Mouse (Mus musculus) left cerebral cortex, postnatal 14 days (tissue): ENCODE data around the gene Olfr177. TPM values are rescaled to one million over a fixed set of nuclear protein-coding genes. Genes with fewer than 3 reads are reported as not detected.

Experiments used
- DNase-seq, 2 experiments: peaks; one replicate each; pipeline ENCODE4 v3.0.0; 2021 to 2022; ENCODE audit warnings: low spot score in 2 of 2, mixed read lengths in 1 of 2
- intact Hi-C: fragments of 180-260 bp; cut with DNase I; formaldehyde crosslinking; loops from one replicate; pipeline ENCODE4 v1.15.1; 2025
- long read RNA-seq, 2 experiments: library from polyadenylated mRNA; stranded (forward); transcript quantifications; one replicate each; pipeline ENCODE4 v2.0.0; 2021
- total RNA-seq, 2 experiments: library from RNA; stranded (reverse); gene quantifications; 2 replicates each; pipeline ENCODE4 v1.2.3; 2021

The Olfr177 gene
- not detected for total RNA-seq
- long read RNA-seq, experiment 1 = 0 reads
- long read RNA-seq, experiment 2 = 0 reads

GRCm38 (mm10) chr16:58874668-58875067, at the start of gene Olfr177:
TSS of gene Olfr177 (minus strand) at chr16:58874768.
- intact Hi-C loops = no loop called here

DNA sequence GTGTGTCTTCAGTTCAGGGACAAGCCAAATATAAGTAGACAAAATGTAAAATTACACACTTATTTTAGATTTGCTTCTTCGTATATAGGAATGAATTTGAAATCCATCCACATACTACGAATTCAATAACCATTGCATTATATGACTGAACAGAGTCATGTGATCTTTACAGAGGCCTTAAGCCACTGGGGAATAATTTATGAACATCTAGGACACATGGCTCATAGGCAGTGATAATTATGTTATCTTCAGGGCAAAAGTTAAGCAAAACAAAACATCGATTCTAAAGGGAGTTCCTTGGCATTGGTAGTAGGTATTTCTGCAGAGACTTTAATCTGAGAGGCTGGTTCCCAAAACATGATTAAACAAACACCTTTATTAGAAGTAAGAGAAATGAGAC, 17.4 kb upstream of the Olfr177 start, which contains the start of gene Olfr178:
Gene Olfr178, minus strand, starts transcription at position 101 of the 400 bp plus-strand sequence.
- intact Hi-C loops = no loop called here
- no peak for DNase-seq

More at GRCm38 (mm10) chr16:58874668-58875067, at the start of gene Olfr177:
- DNase-seq = no peak

- intact Hi-C loops = no loop called here
- DNase-seq = peak in 1 of 2 experiments; percentile 8
Observed at GRCm38 (mm10) chr16:58884416-58884815, 9.8 kb upstream of the Olfr177 start.

- no peak for DNase-seq
- intact Hi-C loops = no loop called here
Observed at GRCm38 (mm10) chr16:58861479-58861878, 13.1 kb downstream of the Olfr177 start.

DNA sequence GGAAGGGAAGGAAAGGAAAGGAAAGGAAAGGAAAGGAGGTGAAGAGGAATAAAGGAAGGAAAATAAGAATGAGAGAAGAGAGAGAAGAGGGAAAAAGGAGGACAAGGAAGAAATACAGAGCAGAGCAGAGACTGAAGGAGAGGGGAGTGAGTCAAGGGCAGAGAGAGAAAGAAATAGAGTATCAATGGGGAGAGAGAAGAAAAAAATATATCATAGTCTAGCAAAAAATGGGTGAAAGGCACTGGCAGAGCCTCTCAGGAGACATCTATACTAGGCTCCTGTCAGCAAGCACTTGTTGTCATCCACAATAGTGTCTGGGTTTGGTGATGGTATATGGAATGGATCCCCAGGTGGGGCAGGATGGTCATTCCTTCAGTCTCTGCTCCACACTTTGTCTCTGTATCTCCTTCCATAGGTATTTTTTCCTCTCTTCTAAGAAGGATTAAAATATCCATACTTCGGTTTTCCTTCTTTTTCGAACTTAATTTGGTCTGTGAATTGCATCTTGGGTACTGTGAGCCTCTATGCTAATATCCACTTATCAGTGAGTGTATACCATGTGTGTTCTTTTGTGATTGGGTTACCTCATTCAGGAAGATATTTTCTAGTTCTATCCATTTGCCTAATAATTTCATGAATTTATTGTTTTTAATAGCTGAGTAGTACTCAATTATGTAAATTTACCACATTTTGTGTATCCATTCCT, 14.4 kb downstream of the Olfr177 start:
- DNase-seq = no peak
- intact Hi-C loops = no loop called here

DNA sequence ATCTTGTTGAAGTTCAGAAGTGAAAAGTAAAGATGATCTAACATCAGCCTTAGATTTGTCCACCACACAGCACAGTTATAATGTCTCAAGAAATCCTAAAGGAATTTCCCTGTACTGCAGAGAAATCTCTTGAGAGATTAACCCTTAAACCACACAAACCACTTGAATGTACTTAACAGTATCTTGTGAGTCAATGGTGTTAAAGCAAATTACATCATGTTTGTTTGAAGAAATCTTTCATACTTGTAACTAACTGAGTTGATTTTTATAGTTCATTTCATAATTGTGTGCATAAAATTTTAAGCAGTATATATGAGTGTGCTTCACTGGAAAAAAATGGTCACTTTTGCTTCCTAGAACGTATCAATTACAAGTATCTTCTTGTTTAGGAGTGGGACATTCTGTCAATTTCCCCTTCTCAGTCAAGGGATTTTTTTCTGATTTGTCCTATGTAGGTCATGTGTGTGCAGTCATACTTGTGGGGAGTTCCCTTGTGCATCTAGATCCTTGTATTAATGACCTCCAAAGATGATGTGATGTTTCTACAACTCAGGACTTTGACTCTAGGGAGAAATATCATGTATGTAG, 47.7 kb downstream of the Olfr177 start, which contains the start of gene Olfr175-ps1:
Gene Olfr175-ps1, minus strand, starts transcription at position 51 of the 588 bp plus-strand sequence.
- no peak for DNase-seq
- intact Hi-C loops = no loop called here

Other genes starting within 250 kb of the Olfr177 start
- not detected for gene E330017A01Rik, start 236.0 kb downstream of the Olfr177 start, total RNA-seq
- 10 to 100 TPM; 33.7 to 35.5 TPM for gene Cpox, start 204.5 kb downstream of the Olfr177 start, total RNA-seq
- gene Gpr15, start 155.7 kb downstream of the Olfr177 start, total RNA-seq = not detected
- 100 to 1,000 TPM; 108 to 121 TPM for gene Cldnd1, start 146.9 kb downstream of the Olfr177 start, total RNA-seq
- gene Olfr172, start 111.6 kb downstream of the Olfr177 start, total RNA-seq = not detected
- not detected for gene Olfr173, start 74.5 kb downstream of the Olfr177 start, total RNA-seq
- not detected for gene Olfr175-ps1, start 48.0 kb downstream of the Olfr177 start, total RNA-seq
- gene Olfr178, start 17.3 kb upstream of the Olfr177 start, total RNA-seq = not detected
- gene Olfr181, start 54.0 kb upstream of the Olfr177 start, total RNA-seq = not detected
- gene Olfr180, start 54.6 kb upstream of the Olfr177 start, total RNA-seq = not detected
- gene Olfr183, start 120.6 kb upstream of the Olfr177 start, total RNA-seq = not detected
- gene Olfr186, start 155.5 kb upstream of the Olfr177 start, total RNA-seq = not detected
- not detected for gene Olfr187, start 165.0 kb upstream of the Olfr177 start, total RNA-seq
- gene Olfr190, start 203.2 kb upstream of the Olfr177 start, total RNA-seq = not detected
- gene Olfr191, start 215.1 kb upstream of the Olfr177 start, total RNA-seq = not detected
- gene Olfr193, start 237.1 kb upstream of the Olfr177 start, total RNA-seq = not detected
- gene Olfr194, start 246.3 kb upstream of the Olfr177 start, total RNA-seq = not detected